Mouse (Mus musculus) kidney, embryonic 14.5 days (tissue): Measurements from ENCODE around the gene Prl3b1. TPM values are rescaled to one million over a fixed set of nuclear protein-coding genes. Genes with fewer than 3 reads are reported as not detected.

Source experiments
- ATAC-seq: fragments of 200-750 bp; cut with Nextera tagmentation; 2 replicates; pipeline ENCODE4 v1.8.0; 2017; ENCODE audit warnings: moderate number of reproducible peaks, mild to moderate bottlenecking, moderate TSS enrichment, moderate library complexity; ENCODE audit not compliant: low FRiP score, low TSS enrichment
- H3K27ac ChIP-seq: fragments of 300-500 bp; sonication (generic); 2 replicates; pipeline ENCODE4 v1.5.1; 2014; ENCODE audit warnings: low read depth, mild to moderate bottlenecking, low read length, moderate library complexity, mixed read lengths
- H3K27me3 ChIP-seq: fragments of 300-500 bp; sonication (generic); 2 replicates; pipeline ENCODE4 v1.6.1; 2014; ENCODE audit warnings: mild to moderate bottlenecking, low read length; ENCODE audit not compliant: control insufficient read depth, insufficient read depth
- H3K36me3 ChIP-seq: fragments of 300-500 bp; sonication (generic); 2 replicates; pipeline ENCODE4 v1.6.1; 2014; ENCODE audit warnings: low read length, mixed read lengths; ENCODE audit not compliant: control insufficient read depth, insufficient read depth
- H3K4me1 ChIP-seq: fragments of 300-500 bp; sonication (generic); 2 replicates; pipeline ENCODE4 v1.6.1; 2014; ENCODE audit warnings: low read length, mixed read lengths; ENCODE audit not compliant: control insufficient read depth, insufficient read depth
- H3K4me2 ChIP-seq: fragments of 300-500 bp; sonication (generic); replicated peaks from 2 replicates; pipeline ENCODE4 v1.6.1; 2014; ENCODE audit warnings: low read depth, mild to moderate bottlenecking, low read length
- H3K4me3 ChIP-seq: fragments of 300-500 bp; sonication (generic); 2 replicates; pipeline ENCODE4 v1.5.1; 2014; ENCODE audit warnings: mild to moderate bottlenecking, low read length
- H3K9ac ChIP-seq: fragments of 300-500 bp; sonication (generic); 2 replicates; pipeline ENCODE4 v1.6.1; 2014; ENCODE audit warnings: low read depth, mild to moderate bottlenecking, low read length, moderate library complexity
- H3K9me3 ChIP-seq: fragments of 300-500 bp; sonication (generic); 2 replicates; pipeline ENCODE4 v1.6.1; 2016; ENCODE audit warnings: low read length; ENCODE audit not compliant: control insufficient read depth
- WGBS: fragments of 180-500 bp; shearing (Covaris S2); extraction: QIAGEN DNeasy Blood & Tissue Kit; methylation state at CpG from one replicate; pipeline ENCODE4 v1.1.7; 2014; 5-methylcytosine and 5-hydroxymethylcytosine counted together
- polyA plus RNA-seq: library from polyadenylated mRNA; unstranded; fragments of >200 nt; fragmentation: Nextera tagmentation; extraction: Ambion mirVana; gene quantifications from 2 replicates; pipeline ENCODE4 v1.2.1, GENCODE M21; 2014

Gene Prl3b1
- 1.1 TPM in 2 replicates for polyA plus RNA-seq

DNA sequence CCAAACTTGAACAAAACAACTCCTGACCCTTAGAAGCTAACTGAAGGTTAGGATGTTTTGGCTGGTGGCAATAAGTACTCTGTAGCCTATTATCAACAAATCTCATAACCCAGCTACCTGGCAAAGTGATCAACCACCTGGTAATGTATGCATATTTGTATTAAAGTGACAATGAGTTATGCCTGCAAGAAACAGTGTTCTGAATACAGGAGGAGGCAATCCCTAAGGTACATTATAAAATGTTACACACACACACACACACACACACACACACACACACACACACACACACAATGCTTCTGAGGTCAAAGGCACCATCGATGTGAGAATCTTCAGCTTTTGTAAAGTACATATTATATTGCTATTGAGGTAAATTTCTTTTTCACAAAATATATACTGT is at the start of gene Prl3b1:
Gene Prl3b1 (plus strand): TSS at position 301 of the 400 bp plus-strand sequence.
- Histone ChIP-seq H3K9ac (no peak within 1 kb of the TSS), H3K27me3 (no peaks in the 10 kb centered on the region)
- WGBS, result 100% methylated on average over 1 of the region's 1 CpGs

DNA sequence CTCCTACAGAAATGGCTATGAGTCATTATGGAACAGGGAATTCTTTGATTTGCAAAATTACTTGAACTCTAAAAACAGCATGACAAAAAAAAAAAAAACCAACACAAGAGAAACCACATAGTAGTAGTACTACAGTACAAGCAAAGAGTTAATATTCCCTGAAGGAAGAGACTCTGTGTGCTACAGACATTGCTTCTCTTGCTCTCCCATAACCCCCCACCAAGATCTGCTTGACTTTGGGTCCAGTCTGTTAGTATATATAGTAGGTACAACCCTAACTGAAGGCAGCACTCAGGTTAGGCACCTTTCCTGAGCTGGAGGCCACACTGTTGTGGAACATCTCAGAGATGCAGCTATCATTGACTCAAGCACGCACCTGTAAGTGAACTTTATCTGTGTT is 45.3 kb upstream of the Prl3b1 start, which contains the start of gene Prl3c1:
Gene Prl3c1 (plus strand): TSS at position 301 of the 400 bp plus-strand sequence.
- WGBS, result 86% methylated on average over 1 of the region's 1 CpGs

More for the DNA sequence above, at the start of gene Prl3b1:
- no peaks in the 10 kb centered on the region for H3K36me3 ChIP-seq
- H3K4me3 ChIP-seq, result no peak within 1 kb of the TSS
- H3K27ac ChIP-seq, result no peak within 1 kb of the TSS
- H3K9me3 ChIP-seq, result no peaks in the 10 kb centered on the region
- H3K4me2 ChIP-seq, result no peak within 1 kb of the TSS
- ATAC-seq, result no peak
- no peaks in the 10 kb centered on the region for H3K4me1 ChIP-seq

DNA sequence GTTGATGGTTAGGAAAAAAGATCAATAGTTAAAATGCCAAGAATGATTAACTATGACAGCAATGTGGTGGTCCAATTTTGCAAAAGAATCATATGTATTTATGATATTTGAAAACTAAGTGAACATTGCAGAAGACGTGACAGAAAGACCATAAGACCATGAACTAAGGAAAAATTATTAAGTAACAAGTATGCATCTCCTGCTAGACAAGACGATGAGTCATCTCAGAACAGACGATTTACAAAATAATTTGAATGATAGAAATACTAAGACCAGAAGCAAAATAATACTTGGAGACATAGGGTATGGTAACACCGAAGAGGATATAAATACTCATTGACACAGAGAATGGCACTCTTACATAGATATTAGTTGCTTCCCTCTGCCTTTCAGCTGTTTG is 17.5 kb downstream of the Prl3b1 start, which contains the start of gene Prl3a1:
Gene Prl3a1 (plus strand): TSS at position 301 of the 400 bp plus-strand sequence.
- H3K36me3 ChIP-seq, result no peaks in the 10 kb centered on the region
- ATAC-seq, result no peak
- no peaks in the 10 kb centered on the region for H3K27me3 ChIP-seq
- 86% methylated on average over 4 of the region's 4 CpGs for WGBS
- H3K4me2 ChIP-seq, result no peak within 1 kb of the TSS
- H3K27ac ChIP-seq, result no peak within 1 kb of the TSS
- H3K4me3 ChIP-seq, result no peak within 1 kb of the TSS
- H3K4me1 ChIP-seq, result no peaks in the 10 kb centered on the region
- no peak within 1 kb of the TSS for H3K9ac ChIP-seq
- no peaks in the 10 kb centered on the region for H3K9me3 ChIP-seq

More for the DNA sequence above, 45.3 kb upstream of the Prl3b1 start, which contains the start of gene Prl3c1:
- ATAC-seq, result no peak
- Histone ChIP-seq H3K4me2 (no peak within 1 kb of the TSS), H3K27ac (no peak within 1 kb of the TSS), H3K36me3 (no peaks in the 10 kb centered on the region), H3K9me3 (no peaks in the 10 kb centered on the region), H3K9ac (no peak within 1 kb of the TSS), H3K27me3 (no peaks in the 10 kb centered on the region), H3K4me1 (no peaks in the 10 kb centered on the region), H3K4me3 (no peak within 1 kb of the TSS)

Other genes starting within 250 kb of the Prl3b1 start
- gene Prl, start 184.3 kb upstream of the Prl3b1 start, polyA plus RNA-seq, result not detected in 2 replicates
- not detected in 2 replicates for gene Prl3d1, start 147.7 kb upstream of the Prl3b1 start, polyA plus RNA-seq
- gene Prl3d2, start 120.1 kb upstream of the Prl3b1 start, polyA plus RNA-seq, result not detected in 2 replicates
- not detected in 2 replicates for gene Prl3d3, start 85.1 kb upstream of the Prl3b1 start, polyA plus RNA-seq
- gene Prl3c1, start 45.2 kb upstream of the Prl3b1 start, polyA plus RNA-seq, result not detected in 2 replicates
- gene Prl3a1, start 17.6 kb downstream of the Prl3b1 start, polyA plus RNA-seq, result not detected in 2 replicates
- not detected in 2 replicates for gene Prl6a1, start 70.8 kb downstream of the Prl3b1 start, polyA plus RNA-seq
- gene Prl8a2, start 103.8 kb downstream of the Prl3b1 start, polyA plus RNA-seq, result not detected in 2 replicates
- not detected in 2 replicates for gene Prl2b1, start 149.0 kb downstream of the Prl3b1 start, polyA plus RNA-seq
- not detected in 2 replicates for gene Prl8a6, start 196.8 kb downstream of the Prl3b1 start, polyA plus RNA-seq